Mouse (Mus musculus): ENCODE measurements around the gene Zfp386.
"Not testable (repeated sequence)": the region's sequence is repeated elsewhere in the genome, so short reads cannot be mapped to it uniquely, and the experiment has no call there.

The Zfp386 gene

GRCm38 (mm10) chr12:116047440-116048377 is at the start of gene Zfp386:
Gene Zfp386, plus strand, starts transcription at chr12:116047724.
- peak; percentile 100 for DNase-seq

GRCm38 (mm10) chr12:115999784-116000183 is 47.7 kb upstream of the Zfp386 start:
- DNase-seq, result not testable (repeated sequence)

- not testable (repeated sequence) for DNase-seq
Measured at GRCm38 (mm10) chr12:116002946-116003345, 44.6 kb upstream of the Zfp386 start.

- no peak for DNase-seq
Measured at GRCm38 (mm10) chr12:116010812-116011211, 36.7 kb upstream of the Zfp386 start.

GRCm38 (mm10) chr12:116028095-116028494 is 19.4 kb upstream of the Zfp386 start:
- DNase-seq, result no peak

- DNase-seq, result no peak
Measured at GRCm38 (mm10) chr12:116035346-116035745, 12.2 kb upstream of the Zfp386 start.

- DNase-seq, result no peak
Measured at GRCm38 (mm10) chr12:116044785-116045184, 2.7 kb upstream of the Zfp386 start.

- DNase-seq, result no peak
Measured at GRCm38 (mm10) chr12:116048766-116049165, 1.2 kb downstream of the Zfp386 start.

GRCm38 (mm10) chr12:116049236-116049635 is 1.7 kb downstream of the Zfp386 start:
- DNase-seq, result no peak

- DNase-seq, result no peak
Measured at GRCm38 (mm10) chr12:116049701-116050100, 2.2 kb downstream of the Zfp386 start.

- no peak for DNase-seq
Measured at GRCm38 (mm10) chr12:116054342-116054741, 6.8 kb downstream of the Zfp386 start.

GRCm38 (mm10) chr12:116056112-116056511 is 8.6 kb downstream of the Zfp386 start:
- DNase-seq, result no peak

GRCm38 (mm10) chr12:116061561-116062193 is 14.2 kb downstream of the Zfp386 start:
- no peak for DNase-seq

- no peak for DNase-seq
Measured at GRCm38 (mm10) chr12:116062194-116062583, 14.7 kb downstream of the Zfp386 start.

- no peak for DNase-seq
Measured at GRCm38 (mm10) chr12:116063020-116063419, 15.5 kb downstream of the Zfp386 start.

GRCm38 (mm10) chr12:116071023-116071422 is 23.5 kb downstream of the Zfp386 start:
- DNase-seq, result peak; percentile 57

- peak; percentile 79 for DNase-seq
Measured at GRCm38 (mm10) chr12:116077074-116077854, 29.7 kb downstream of the Zfp386 start, which contains the start of gene Vipr2. Gene Vipr2, plus strand, starts transcription at chr12:116077726.

- no peak for DNase-seq
Measured at GRCm38 (mm10) chr12:116077855-116078366, 30.4 kb downstream of the Zfp386 start.

GRCm38 (mm10) chr12:116083125-116083524 is 35.6 kb downstream of the Zfp386 start:
- DNase-seq, result peak; percentile 35

GRCm38 (mm10) chr12:116084294-116084693 is 36.8 kb downstream of the Zfp386 start:
- DNase-seq, result no peak

- no peak for DNase-seq
Measured at GRCm38 (mm10) chr12:116086951-116087600, 39.6 kb downstream of the Zfp386 start.

GRCm38 (mm10) chr12:116089836-116090235 is 42.3 kb downstream of the Zfp386 start:
- DNase-seq, result no peak

Measured in lung, postnatal 10 days (tissue).